Mouse (Mus musculus): ENCODE results near the gene Clcn5. TPM values are rescaled to one million over a fixed set of nuclear protein-coding genes. Genes with fewer than 3 reads are reported as not detected.

The Clcn5 gene
- polyA plus RNA-seq (2012; rRNA removed) = 9.3 and 9.6 TPM in 2 replicates

GRCm38 (mm10) chrX:7319089-7319721, at the start of gene Clcn5:
TSS of gene Clcn5 (minus strand) at chrX:7319358.
- peak; percentile 95 to 98 for DNase-seq
- WGBS = 12% methylated on average over 43 of the region's 43 CpGs
- no peaks in the 10 kb centered on the region for H3K27me3 ChIP-seq (ENCODE audit: control insufficient read depth, insufficient read depth, low read length)
- TF ChIP-seq CTCF (IDR thresholded peaks at IDR 0.05; ENCODE audit: borderline replicate concordance, insufficient read depth, low read depth, low read length) (no peak), POLR2A (IDR thresholded peaks at IDR 0.05; ENCODE audit: borderline replicate concordance, insufficient read depth, low read length) (no peak)
- no peaks in the 10 kb centered on the region for H3K4me1 ChIP-seq (ENCODE audit: control insufficient read depth, insufficient read depth, low read length)
- H3K4me3 ChIP-seq (replicated peaks; ENCODE audit: insufficient read depth, low read depth, low read length) = peak within 1 kb of the TSS; percentile 66
- peak within 1 kb of the TSS; percentile 62; the same call in 1 of the 2 replicates for H3K27ac ChIP-seq (ENCODE audit: insufficient read depth, low read length)

GRCm38 (mm10) chrX:7325455-7325854, 6.3 kb upstream of the Clcn5 start:
- no peak for TF ChIP-seq CTCF (IDR thresholded peaks at IDR 0.05; ENCODE audit: borderline replicate concordance, insufficient read depth, low read depth, low read length)
- no peak for TF ChIP-seq POLR2A (IDR thresholded peaks at IDR 0.05; ENCODE audit: borderline replicate concordance, insufficient read depth, low read length)
- Histone ChIP-seq H3K27me3 (ENCODE audit: control insufficient read depth, insufficient read depth, low read length) (no peaks in the 10 kb centered on the region), H3K4me1 (ENCODE audit: control insufficient read depth, insufficient read depth, low read length) (no peaks in the 10 kb centered on the region), H3K4me3 (replicated peaks; ENCODE audit: insufficient read depth, low read depth, low read length) (no peak overlapping the region), H3K27ac (ENCODE audit: insufficient read depth, low read length) (no peak overlapping the region)
- DNase-seq = no peak
- WGBS = 39% methylated on average over 2 of the region's 2 CpGs

- peak; percentile 63 for TF ChIP-seq CTCF (IDR thresholded peaks at IDR 0.05; ENCODE audit: borderline replicate concordance, insufficient read depth, low read depth, low read length)
- no peak for TF ChIP-seq POLR2A (IDR thresholded peaks at IDR 0.05; ENCODE audit: borderline replicate concordance, insufficient read depth, low read length)
- WGBS = 2% methylated on average over 6 of the region's 7 CpGs
- Histone ChIP-seq H3K27me3 (ENCODE audit: control insufficient read depth, insufficient read depth, low read length) (no peaks in the 10 kb centered on the region), H3K27ac (ENCODE audit: insufficient read depth, low read length) (no peak overlapping the region), H3K4me3 (replicated peaks; ENCODE audit: insufficient read depth, low read depth, low read length) (no peak overlapping the region), H3K4me1 (ENCODE audit: control insufficient read depth, insufficient read depth, low read length) (no peaks in the 10 kb centered on the region)
- DNase-seq = peak; percentile 49 to 64
Measured at GRCm38 (mm10) chrX:7322288-7322687, 3.1 kb upstream of the Clcn5 start.

- no peak for DNase-seq
- TF ChIP-seq CTCF (IDR thresholded peaks at IDR 0.05; ENCODE audit: borderline replicate concordance, insufficient read depth, low read depth, low read length) (no peak), POLR2A (IDR thresholded peaks at IDR 0.05; ENCODE audit: borderline replicate concordance, insufficient read depth, low read length) (no peak)
- Histone ChIP-seq H3K27ac (ENCODE audit: insufficient read depth, low read length) (no peak overlapping the region), H3K4me3 (replicated peaks; ENCODE audit: insufficient read depth, low read depth, low read length) (no peak overlapping the region), H3K4me1 (ENCODE audit: control insufficient read depth, insufficient read depth, low read length) (no peaks in the 10 kb centered on the region), H3K27me3 (ENCODE audit: control insufficient read depth, insufficient read depth, low read length) (no peaks in the 10 kb centered on the region)
- whole genome bisulfite sequencing = 76% methylated on average over 2 of the region's 2 CpGs
Measured at GRCm38 (mm10) chrX:7320571-7320970, 1.4 kb upstream of the Clcn5 start.

- TF ChIP-seq CTCF (IDR thresholded peaks at IDR 0.05; ENCODE audit: borderline replicate concordance, insufficient read depth, low read depth, low read length) (no peak), POLR2A (IDR thresholded peaks at IDR 0.05; ENCODE audit: borderline replicate concordance, insufficient read depth, low read length) (no peak)
- no peak for DNase-seq
Measured at GRCm38 (mm10) chrX:7318551-7319025, 570 bp downstream of the Clcn5 start.

GRCm38 (mm10) chrX:7315115-7315514, 4.0 kb downstream of the Clcn5 start:
- H3K4me1 ChIP-seq (ENCODE audit: control insufficient read depth, insufficient read depth, low read length) = no peaks in the 10 kb centered on the region
- no peak for DNase-seq
- no peak overlapping the region for H3K4me3 ChIP-seq (replicated peaks; ENCODE audit: insufficient read depth, low read depth, low read length)
- no peaks in the 10 kb centered on the region for H3K27me3 ChIP-seq (ENCODE audit: control insufficient read depth, insufficient read depth, low read length)
- 50% methylated on average over 10 of the region's 10 CpGs for WGBS
- H3K27ac ChIP-seq (ENCODE audit: insufficient read depth, low read length) = no peak overlapping the region
- TF ChIP-seq POLR2A (IDR thresholded peaks at IDR 0.05; ENCODE audit: borderline replicate concordance, insufficient read depth, low read length) (no peak), CTCF (IDR thresholded peaks at IDR 0.05; ENCODE audit: borderline replicate concordance, insufficient read depth, low read depth, low read length) (no peak)

More at GRCm38 (mm10) chrX:7318551-7319025, 570 bp downstream of the Clcn5 start:
- peak overlapping the region; percentile 62; the same call in 1 of the 2 replicates for H3K27ac ChIP-seq (ENCODE audit: insufficient read depth, low read length)
- peak overlapping the region; percentile 66 for H3K4me3 ChIP-seq (replicated peaks; ENCODE audit: insufficient read depth, low read depth, low read length)
- H3K4me1 ChIP-seq (ENCODE audit: control insufficient read depth, insufficient read depth, low read length) = no peaks in the 10 kb centered on the region
- H3K27me3 ChIP-seq (ENCODE audit: control insufficient read depth, insufficient read depth, low read length) = no peaks in the 10 kb centered on the region
- WGBS = 4% methylated on average over 37 of the region's 37 CpGs

- DNase-seq = no peak
- Histone ChIP-seq H3K27me3 (ENCODE audit: control insufficient read depth, insufficient read depth, low read length) (no peaks in the 10 kb centered on the region), H3K4me1 (ENCODE audit: control insufficient read depth, insufficient read depth, low read length) (no peaks in the 10 kb centered on the region), H3K4me3 (replicated peaks; ENCODE audit: insufficient read depth, low read depth, low read length) (no peak overlapping the region), H3K27ac (ENCODE audit: insufficient read depth, low read length) (no peak overlapping the region)
- 87% methylated on average over 4 of the region's 4 CpGs for WGBS
- TF ChIP-seq POLR2A (IDR thresholded peaks at IDR 0.05; ENCODE audit: borderline replicate concordance, insufficient read depth, low read length) = no peak
- TF ChIP-seq CTCF (IDR thresholded peaks at IDR 0.05; ENCODE audit: borderline replicate concordance, insufficient read depth, low read depth, low read length) = no peak
Measured at GRCm38 (mm10) chrX:7314645-7315044, 4.5 kb downstream of the Clcn5 start.

- no peaks in the 10 kb centered on the region for H3K4me1 ChIP-seq (ENCODE audit: control insufficient read depth, insufficient read depth, low read length)
- DNase-seq = no peak
- no peak overlapping the region for H3K4me3 ChIP-seq (replicated peaks; ENCODE audit: insufficient read depth, low read depth, low read length)
- WGBS = 51% methylated on average over 2 of the region's 2 CpGs
- H3K27ac ChIP-seq (ENCODE audit: insufficient read depth, low read length) = no peak overlapping the region
- H3K27me3 ChIP-seq (ENCODE audit: control insufficient read depth, insufficient read depth, low read length) = no peaks in the 10 kb centered on the region
- TF ChIP-seq CTCF (IDR thresholded peaks at IDR 0.05; ENCODE audit: borderline replicate concordance, insufficient read depth, low read depth, low read length) (no peak), POLR2A (IDR thresholded peaks at IDR 0.05; ENCODE audit: borderline replicate concordance, insufficient read depth, low read length) (no peak)
Measured at GRCm38 (mm10) chrX:7308242-7308641, 10.9 kb downstream of the Clcn5 start.
